Mouse (Mus musculus) stomach, embryonic 15.5 days (tissue): Measurements from ENCODE around the gene Rab11fip5. TPM values are rescaled to one million over a fixed set of nuclear protein-coding genes. Genes with fewer than 3 reads are reported as not detected.

Experiments
- ATAC-seq: fragments of 200-750 bp; cut with Nextera tagmentation; 2 replicates; pipeline ENCODE4 v1.8.0; 2017; ENCODE audit warnings: low read depth, moderate number of reproducible peaks, moderate TSS enrichment; ENCODE audit not compliant: insufficient read depth, low FRiP score
- H3K27ac ChIP-seq: fragments of 300-500 bp; sonication (generic); 2 replicates; pipeline ENCODE4 v1.5.1; 2015; ENCODE audit warnings: mild to moderate bottlenecking, inconsistent platforms
- H3K27me3 ChIP-seq: fragments of 300-500 bp; sonication (generic); replicated peaks from 2 replicates; pipeline ENCODE4 v1.6.1; 2015; ENCODE audit warnings: inconsistent platforms
- H3K36me3 ChIP-seq: fragments of 300-500 bp; sonication (generic); 2 replicates; pipeline ENCODE4 v1.6.1; 2015; ENCODE audit warnings: inconsistent platforms
- H3K4me1 ChIP-seq: fragments of 300-500 bp; sonication (generic); 2 replicates; pipeline ENCODE4 v1.6.1; 2015; ENCODE audit warnings: inconsistent platforms
- H3K4me2 ChIP-seq: fragments of 300-500 bp; sonication (generic); 2 replicates; pipeline ENCODE4 v1.6.1; 2015; ENCODE audit warnings: mild to moderate bottlenecking, inconsistent platforms
- H3K4me3 ChIP-seq: fragments of 300-500 bp; sonication (generic); replicated peaks from 2 replicates; pipeline ENCODE4 v1.5.1; 2015; ENCODE audit warnings: inconsistent platforms
- H3K9ac ChIP-seq: fragments of 300-500 bp; sonication (generic); 2 replicates; pipeline ENCODE4 v1.6.1; 2015; ENCODE audit warnings: inconsistent platforms
- H3K9me3 ChIP-seq: fragments of 300-500 bp; sonication (generic); 2 replicates; pipeline ENCODE4 v1.6.1; 2016; ENCODE audit warnings: inconsistent platforms
- WGBS: fragments of 180-500 bp; shearing (Covaris S2); methylation state at CpG from one replicate; pipeline ENCODE4 v1.1.7; 2015; 5-methylcytosine and 5-hydroxymethylcytosine counted together
- microRNA-seq: library from miRNA; unstranded; fragments of <30 nt; microRNA quantifications from one replicate; pipeline ENCODE4, GENCODE M21; 2016
- polyA plus RNA-seq: library from polyadenylated mRNA; unstranded; fragments of >200 nt; fragmentation: Nextera tagmentation; extraction: Ambion mirVana; gene quantifications from 2 replicates; pipeline ENCODE4 v1.2.1, GENCODE M21; 2015

Rab11fip5 gene
- polyA plus RNA-seq, 1 experiment from 2014 or later, result 11.1 TPM

GRCm38 (mm10) chr6:85295384-85296167 is 78.9 kb downstream of the Rab11fip5 start:
- Histone ChIP-seq H3K27me3 (no peaks in the 10 kb centered on the region), H3K4me1 (peaks cover 7% of the 10 kb centered on the region), H3K9me3 (no peaks in the 10 kb centered on the region), H3K9ac (no peak overlapping the region), H3K36me3 (no peaks in the 10 kb centered on the region), H3K4me2 (no peak overlapping the region), H3K27ac (peak overlapping the region; percentile 44; the same call in 1 of the 2 replicates), H3K4me3 (no peak overlapping the region)
- 69% methylated on average over 7 of the region's 7 CpGs for WGBS
- ATAC-seq, result peak; percentile 33; the same call in 1 of the 2 replicates

GRCm38 (mm10) chr6:85294004-85294379 is 80.4 kb downstream of the Rab11fip5 start:
- Histone ChIP-seq H3K27ac (no peak overlapping the region), H3K36me3 (no peaks in the 10 kb centered on the region), H3K4me1 (peaks cover 7% of the 10 kb centered on the region), H3K27me3 (no peaks in the 10 kb centered on the region), H3K9ac (no peak overlapping the region), H3K9me3 (no peaks in the 10 kb centered on the region), H3K4me3 (no peak overlapping the region), H3K4me2 (no peak overlapping the region)
- ATAC-seq, result no peak
- WGBS, result 67% methylated on average over 5 of the region's 5 CpGs

GRCm38 (mm10) chr6:85293255-85294003 is 81.0 kb downstream of the Rab11fip5 start:
- H3K4me3 ChIP-seq, result no peak overlapping the region
- H3K36me3 ChIP-seq, result no peaks in the 10 kb centered on the region
- no peaks in the 10 kb centered on the region for H3K27me3 ChIP-seq
- peaks cover 7% of the 10 kb centered on the region for H3K4me1 ChIP-seq
- no peak overlapping the region for H3K27ac ChIP-seq
- H3K9me3 ChIP-seq, result no peaks in the 10 kb centered on the region
- ATAC-seq, result no peak; the same call in none of the 2 replicates
- H3K4me2 ChIP-seq, result no peak overlapping the region
- WGBS, result 54% methylated on average over 10 of the region's 10 CpGs
- H3K9ac ChIP-seq, result no peak overlapping the region

GRCm38 (mm10) chr6:85290869-85291824 is 83.3 kb downstream of the Rab11fip5 start:
- H3K27ac ChIP-seq, result no peak overlapping the region
- H3K4me3 ChIP-seq, result no peak overlapping the region
- no peak overlapping the region for H3K4me2 ChIP-seq
- peaks cover 7% of the 10 kb centered on the region for H3K4me1 ChIP-seq
- H3K27me3 ChIP-seq, result no peaks in the 10 kb centered on the region
- 81% methylated on average over 16 of the region's 16 CpGs for WGBS
- H3K36me3 ChIP-seq, result no peaks in the 10 kb centered on the region
- ATAC-seq, result no peak
- no peaks in the 10 kb centered on the region for H3K9me3 ChIP-seq
- no peak overlapping the region for H3K9ac ChIP-seq

- H3K27me3 ChIP-seq, result no peaks in the 10 kb centered on the region
- ATAC-seq, result no peak
- no peak overlapping the region for H3K4me3 ChIP-seq
- no peak overlapping the region for H3K27ac ChIP-seq
- no peaks in the 10 kb centered on the region for H3K36me3 ChIP-seq
- H3K4me2 ChIP-seq, result no peak overlapping the region
- H3K9me3 ChIP-seq, result no peaks in the 10 kb centered on the region
- WGBS, result 61% methylated on average over 4 of the region's 4 CpGs
- H3K9ac ChIP-seq, result no peak overlapping the region
- H3K4me1 ChIP-seq, result no peaks in the 10 kb centered on the region
Measured at GRCm38 (mm10) chr6:85288193-85288857, 86.1 kb downstream of the Rab11fip5 start.

GRCm38 (mm10) chr6:85286283-85287047 is 88.0 kb downstream of the Rab11fip5 start:
- no peaks in the 10 kb centered on the region for H3K4me1 ChIP-seq
- H3K36me3 ChIP-seq, result no peaks in the 10 kb centered on the region
- H3K9ac ChIP-seq, result no peak overlapping the region
- 79% methylated on average over 13 of the region's 13 CpGs for WGBS
- ATAC-seq, result no peak
- H3K4me3 ChIP-seq, result no peak overlapping the region
- no peaks in the 10 kb centered on the region for H3K27me3 ChIP-seq
- no peak overlapping the region for H3K4me2 ChIP-seq
- no peak overlapping the region for H3K27ac ChIP-seq
- no peaks in the 10 kb centered on the region for H3K9me3 ChIP-seq

Small RNA genes lying within 50 kb of the gene (microRNA-seq; reads per million reads assigned to microRNA genes)
- gene Mir705, result not detected

Other genes with a start within 250 kb of the Rab11fip5 start
- gene Spr, start 236.9 kb downstream of the Rab11fip5 start, polyA plus RNA-seq, result 60.8 and 65.8 TPM in 2 replicates
- gene Emx1, start 187.2 kb downstream of the Rab11fip5 start, polyA plus RNA-seq, result not detected in 2 replicates
- gene Sfxn5, start 41.2 kb downstream of the Rab11fip5 start, polyA plus RNA-seq, result 11.0 and 11.5 TPM in 2 replicates
- not detected in 2 replicates for gene Noto, start 49.3 kb upstream of the Rab11fip5 start, polyA plus RNA-seq
- gene Smyd5, start 57.4 kb upstream of the Rab11fip5 start, polyA plus RNA-seq, result 41.4 and 48.6 TPM in 2 replicates
- 433 and 479 TPM in 2 replicates for gene Cct7, start 76.9 kb upstream of the Rab11fip5 start, polyA plus RNA-seq
- gene Pradc1, start 77.3 kb upstream of the Rab11fip5 start, polyA plus RNA-seq, result 38.4 and 41.4 TPM in 2 replicates
- 0.21 and 0.31 TPM in 2 replicates for gene Fbxo41, start 128.4 kb upstream of the Rab11fip5 start, polyA plus RNA-seq
- not detected in 2 replicates for gene Egr4, start 139.0 kb upstream of the Rab11fip5 start, polyA plus RNA-seq
- gene Alms1, start 212.9 kb upstream of the Rab11fip5 start, polyA plus RNA-seq, result 4.0 and 5.2 TPM in 2 replicates